Mouse (Mus musculus) brain, adult 2 months (tissue): Measurements from ENCODE around the gene Ltb4r2.

Experiments used
- DNase-seq: peaks from one replicate; pipeline ENCODE4 v3.0.0; 2011; ENCODE audit warnings: low read depth, low spot score

Gene Ltb4r2

DNA sequence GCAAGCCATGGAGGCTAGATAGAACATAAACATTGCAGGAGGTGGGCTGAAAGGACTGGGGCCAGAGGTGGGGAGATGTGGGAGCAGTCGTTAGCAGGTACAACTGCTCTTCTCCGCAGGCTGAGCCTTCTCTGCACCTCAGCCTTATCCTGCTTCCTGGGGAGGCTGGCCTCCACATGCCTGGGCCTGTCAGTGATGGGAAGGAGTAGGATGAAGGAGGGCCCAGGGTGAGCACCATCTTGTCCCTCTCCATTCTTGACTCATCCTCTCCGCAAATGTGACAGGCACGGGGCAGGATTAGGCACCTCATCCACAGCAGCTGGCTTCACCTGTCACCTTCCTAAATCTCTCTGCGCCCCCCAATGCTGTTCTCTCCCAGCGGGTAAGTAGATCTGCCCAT is at the start of gene Ltb4r2:
TSS of gene Ltb4r2 (plus strand) at position 266 of the 400 bp plus-strand sequence.
- no peak for DNase-seq

DNA sequence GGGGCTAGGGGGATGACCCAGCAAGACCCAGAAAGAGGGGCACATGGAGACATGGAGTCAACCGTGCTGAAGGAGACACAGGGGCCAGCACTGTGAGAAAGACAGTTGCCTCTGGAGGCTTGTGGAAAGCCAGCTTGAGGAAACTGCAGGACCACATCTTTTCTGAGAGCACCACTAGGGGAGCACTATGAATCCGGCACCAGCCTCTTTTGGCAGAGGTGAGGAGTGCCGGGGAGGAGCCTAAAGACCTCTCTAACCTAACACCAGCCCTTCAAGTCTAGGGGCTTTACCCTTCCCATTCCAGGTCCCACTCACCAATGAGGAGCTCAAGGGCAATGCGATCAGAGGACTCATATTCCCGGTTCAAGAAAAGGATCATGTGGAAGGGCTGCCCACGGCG is 49.4 kb upstream of the Ltb4r2 start:
- no peak for DNase-seq

DNA sequence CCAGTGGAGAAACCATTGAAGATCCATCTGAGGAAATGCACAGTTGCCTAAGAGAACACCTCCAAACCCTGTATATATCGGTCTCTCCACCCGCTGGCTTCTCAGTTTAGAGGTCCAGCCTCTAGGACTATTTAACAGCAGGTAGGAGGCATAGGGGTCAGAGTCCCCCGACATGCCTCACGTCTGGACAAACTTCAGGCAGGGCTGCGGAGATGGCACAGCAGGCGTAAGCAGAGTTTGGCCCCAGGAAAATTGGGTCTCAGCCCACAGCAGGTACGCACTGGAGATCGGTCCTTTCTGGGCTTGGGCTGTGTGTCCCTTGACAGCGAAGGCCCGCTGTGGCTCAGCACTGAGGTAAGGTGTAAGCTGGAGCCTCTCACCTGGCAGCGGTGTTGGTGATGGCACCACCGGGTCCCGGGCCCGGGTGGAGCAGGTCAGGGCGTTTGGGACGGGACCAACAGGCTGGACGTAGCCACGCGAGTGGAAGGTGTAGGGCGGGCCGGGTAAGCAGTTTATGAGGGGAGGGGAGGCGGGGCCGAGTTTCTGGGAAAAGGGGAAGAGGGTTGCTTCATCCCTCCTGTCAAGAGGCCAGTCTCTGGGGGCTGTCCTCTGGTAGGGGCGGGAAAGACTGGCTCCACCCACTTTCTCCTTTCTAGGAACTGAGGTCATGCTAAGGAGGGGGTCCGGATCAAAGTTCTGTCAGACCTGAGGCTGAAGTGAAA is 48.1 kb upstream of the Ltb4r2 start:
- no peak for DNase-seq

DNA sequence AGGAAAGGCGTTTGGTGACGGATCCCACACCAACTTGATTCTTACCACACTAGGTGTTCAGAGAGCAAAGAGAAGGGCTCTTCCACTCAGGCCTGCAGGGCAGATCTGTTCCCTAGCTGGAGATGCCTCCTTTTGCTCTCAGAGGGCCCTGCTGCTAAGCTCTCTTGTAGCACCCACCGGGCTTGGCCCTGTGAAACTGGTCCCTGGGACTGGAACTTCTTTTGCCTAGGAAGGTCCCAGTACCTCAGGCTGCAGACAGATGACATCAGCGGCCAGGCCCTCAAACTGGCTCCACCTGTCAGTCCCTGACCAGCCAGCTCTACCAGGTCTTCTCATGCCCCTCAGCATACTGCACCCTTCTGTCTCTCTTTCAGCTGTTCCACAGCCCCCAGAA is 47.5 kb upstream of the Ltb4r2 start, which contains the start of gene Tgm1:
TSS of gene Tgm1 (minus strand) at position 198 of the 394 bp plus-strand sequence.
- DNase-seq, result no peak

GRCm38 (mm10) chr14:55714893-55715292 is 46.3 kb upstream of the Ltb4r2 start:
- no peak for DNase-seq

- DNase-seq, result no peak
Observed at GRCm38 (mm10) chr14:55716271-55716670, 45.0 kb upstream of the Ltb4r2 start.

DNA sequence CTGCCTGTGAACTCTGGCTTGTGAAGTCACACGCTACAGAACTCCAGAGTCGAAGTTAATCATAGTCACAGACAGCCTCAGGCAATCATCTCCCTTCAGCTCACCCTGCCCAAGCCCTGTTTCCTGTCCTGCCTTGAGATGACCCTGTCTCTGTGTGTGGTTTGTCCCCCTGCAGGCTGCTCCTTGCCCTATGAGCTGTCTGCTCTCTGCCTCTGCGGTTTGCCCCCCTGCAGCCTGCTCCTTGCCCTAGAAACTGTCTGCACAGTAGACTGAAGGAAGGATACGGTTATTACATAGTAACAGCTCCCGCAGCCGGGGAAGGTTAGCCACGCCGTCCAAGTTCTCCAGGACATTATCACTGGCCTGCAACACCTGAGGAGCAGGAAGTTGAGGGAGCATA is 44.3 kb upstream of the Ltb4r2 start:
- no peak for DNase-seq

DNA sequence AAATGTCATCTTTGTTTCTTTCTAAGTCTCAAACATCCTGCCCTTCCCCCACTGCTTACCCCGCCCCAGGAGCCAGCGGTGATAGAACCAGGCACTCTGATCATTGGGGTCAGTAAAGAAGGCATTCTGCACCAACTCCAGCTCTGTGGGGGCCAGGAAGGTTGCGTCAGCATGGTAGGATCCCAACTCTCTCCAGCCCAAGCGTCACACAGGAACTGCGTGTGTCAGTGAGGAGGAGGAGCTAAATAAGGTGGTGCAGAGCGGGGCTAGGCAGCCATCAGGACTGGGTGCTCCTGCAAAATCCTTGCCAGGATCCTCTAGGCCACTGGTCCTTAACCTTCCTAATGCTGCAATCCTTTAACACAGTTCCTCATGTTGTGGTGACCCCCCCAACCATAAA is 41.5 kb upstream of the Ltb4r2 start:
- DNase-seq, result peak; percentile 25

DNA sequence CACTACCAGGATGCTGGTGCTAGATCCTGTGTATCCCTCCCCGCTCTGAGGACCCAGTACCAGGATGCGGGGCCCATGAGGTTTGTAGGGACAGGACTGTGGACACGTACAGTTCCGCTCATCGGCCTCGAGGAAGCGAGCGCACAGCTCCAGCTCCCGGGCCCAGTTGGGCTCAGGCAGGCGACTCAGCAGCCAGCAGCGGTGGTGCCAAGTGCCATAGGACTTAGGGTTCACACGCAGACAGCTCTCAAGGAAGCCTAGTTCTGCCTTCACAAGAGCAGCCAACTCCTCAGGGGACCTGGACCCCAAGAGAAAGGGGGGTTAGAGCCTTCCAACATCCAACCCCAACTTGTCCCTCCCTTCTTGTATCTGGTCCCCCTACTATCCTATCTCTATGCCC is 40.6 kb upstream of the Ltb4r2 start:
- no peak for DNase-seq

DNA sequence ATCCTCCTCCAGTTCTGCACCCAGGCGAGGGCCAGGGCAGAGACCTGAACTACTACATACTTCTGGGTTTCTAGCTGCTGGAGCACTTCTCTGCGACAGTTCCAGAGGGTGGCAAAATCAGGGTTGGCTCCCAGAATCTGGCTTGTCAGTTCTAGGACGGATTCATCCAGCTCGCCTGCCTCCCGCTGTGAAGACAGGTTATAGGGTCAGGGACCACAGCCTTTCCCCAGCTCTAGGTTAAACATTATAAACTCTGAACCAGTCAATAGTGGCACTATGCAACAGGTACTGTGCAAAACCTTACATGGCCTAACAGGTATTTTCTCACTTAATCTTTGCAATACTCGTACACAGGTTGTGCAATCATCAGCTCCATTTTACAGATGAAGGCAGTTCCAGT is 40.2 kb upstream of the Ltb4r2 start:
- no peak for DNase-seq

DNA sequence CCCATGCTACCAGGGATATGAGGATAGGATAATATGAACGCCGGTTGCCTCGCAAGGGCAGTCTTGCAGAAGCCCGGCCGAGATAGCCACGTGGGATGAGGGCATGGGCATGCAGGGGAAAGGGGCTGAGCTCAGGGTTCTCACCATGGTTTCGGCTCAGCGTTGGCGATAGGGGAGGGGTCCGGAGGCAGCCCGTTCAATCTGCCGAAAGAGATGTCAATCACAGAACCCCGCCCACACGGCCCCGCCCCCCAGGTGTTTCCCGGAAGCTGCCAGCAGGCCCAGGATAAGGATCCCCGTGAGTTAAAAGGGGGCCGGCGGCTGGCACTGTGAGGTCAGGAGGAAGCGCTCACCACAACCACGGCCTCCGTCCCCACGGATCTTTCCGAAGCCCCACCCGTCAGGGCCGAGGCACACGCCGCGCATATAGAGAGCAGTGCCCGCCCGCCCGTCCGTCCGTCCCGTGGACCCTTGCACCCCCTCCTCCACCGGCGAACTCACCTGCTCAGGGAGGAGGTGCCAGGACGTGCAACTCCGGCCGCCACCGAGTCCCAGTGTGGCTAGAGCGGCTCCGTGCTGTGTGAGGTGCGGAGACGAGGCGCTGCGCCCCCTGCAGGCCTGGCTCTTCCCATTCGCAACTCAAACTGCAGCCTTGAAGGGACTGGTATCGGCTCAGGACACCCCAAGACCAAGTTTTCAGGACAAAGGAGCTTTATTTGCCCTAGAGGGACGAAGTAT is 39.4 kb upstream of the Ltb4r2 start, which contains the start of gene Rabggta:
TSS of gene Rabggta (minus strand) at position 564 of the 738 bp plus-strand sequence.
- DNase-seq, result peak; percentile 98

GRCm38 (mm10) chr14:55722438-55722945 is 38.7 kb upstream of the Ltb4r2 start:
- no peak for DNase-seq

DNA sequence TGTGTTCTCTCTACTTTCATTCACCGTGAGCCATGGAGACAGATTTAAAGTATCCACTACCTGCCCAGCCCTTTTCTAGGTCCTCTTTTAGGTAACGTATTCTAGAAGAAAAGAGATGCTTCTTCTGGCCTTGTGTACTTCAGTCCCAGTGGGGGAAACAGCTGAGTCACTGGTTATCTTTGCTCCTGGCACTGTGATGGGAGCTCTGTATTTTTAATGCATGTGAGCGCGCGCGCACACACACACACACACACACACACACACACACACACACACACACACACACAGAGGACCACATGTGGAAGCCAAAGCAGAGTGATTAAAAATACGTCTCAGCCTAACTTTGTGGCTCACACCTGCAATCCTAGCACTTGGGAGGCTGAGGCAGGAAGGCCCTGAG is 37.8 kb upstream of the Ltb4r2 start:
- DNase-seq, result no peak

GRCm38 (mm10) chr14:55724411-55724871 is 36.8 kb upstream of the Ltb4r2 start:
- no peak for DNase-seq

DNA sequence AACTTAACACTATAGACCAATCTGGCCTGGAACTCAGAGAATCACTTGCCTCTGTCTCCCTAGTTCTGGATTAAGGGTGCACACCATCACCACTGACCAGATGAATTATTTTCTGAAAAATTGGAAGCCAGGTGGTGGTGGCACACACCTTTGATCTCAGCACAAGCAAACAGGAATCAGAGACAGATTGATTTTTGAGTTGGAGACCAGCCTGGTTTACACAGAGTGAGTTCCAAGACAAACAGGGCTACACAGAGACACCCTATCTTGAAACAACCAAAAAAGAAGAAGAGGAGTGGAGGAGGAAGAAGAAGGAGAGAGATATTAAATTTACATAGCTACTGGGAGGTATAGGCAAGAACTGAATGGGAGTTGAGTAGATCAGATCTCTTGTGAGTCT is 35.0 kb upstream of the Ltb4r2 start:
- DNase-seq, result no peak

DNA sequence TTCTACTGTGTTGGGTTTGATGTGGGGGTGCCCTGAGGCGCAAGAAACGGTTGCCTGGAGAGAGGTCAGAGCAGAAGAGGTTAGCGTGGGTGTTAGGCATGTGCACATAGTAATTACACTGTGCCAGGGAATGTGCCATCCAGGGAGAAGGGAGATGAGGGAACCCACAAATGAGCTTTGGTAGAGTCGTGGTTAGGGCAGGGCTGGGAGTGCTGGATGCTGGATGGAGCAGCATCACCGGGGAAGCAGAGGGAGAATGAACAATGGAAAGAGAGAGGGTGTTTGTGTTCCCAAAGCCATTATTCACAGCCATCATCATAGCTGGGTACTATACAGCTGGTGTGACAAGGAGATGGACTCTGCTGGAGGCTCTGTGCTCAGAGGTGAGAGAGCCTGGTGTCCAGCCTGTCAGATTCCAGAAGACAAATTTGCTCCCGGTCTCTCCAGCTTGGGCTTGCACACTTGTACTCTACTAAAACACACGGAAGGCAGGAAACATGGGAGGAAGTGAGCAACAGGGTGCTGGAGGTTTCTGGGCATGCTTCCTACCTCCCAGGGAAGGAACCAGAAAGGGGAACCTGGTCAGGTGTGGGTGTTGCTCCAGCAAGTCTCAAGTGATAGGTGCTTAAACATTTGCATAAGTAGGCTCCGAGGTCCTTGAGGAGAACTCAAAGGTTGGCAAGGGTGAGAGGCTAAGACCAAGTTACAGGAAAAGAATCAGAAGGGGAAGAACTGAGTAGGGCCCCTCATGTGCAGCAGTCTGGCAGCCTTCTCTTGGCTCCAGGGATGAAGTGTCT is 33.1 kb upstream of the Ltb4r2 start:
- DNase-seq, result no peak

DNA sequence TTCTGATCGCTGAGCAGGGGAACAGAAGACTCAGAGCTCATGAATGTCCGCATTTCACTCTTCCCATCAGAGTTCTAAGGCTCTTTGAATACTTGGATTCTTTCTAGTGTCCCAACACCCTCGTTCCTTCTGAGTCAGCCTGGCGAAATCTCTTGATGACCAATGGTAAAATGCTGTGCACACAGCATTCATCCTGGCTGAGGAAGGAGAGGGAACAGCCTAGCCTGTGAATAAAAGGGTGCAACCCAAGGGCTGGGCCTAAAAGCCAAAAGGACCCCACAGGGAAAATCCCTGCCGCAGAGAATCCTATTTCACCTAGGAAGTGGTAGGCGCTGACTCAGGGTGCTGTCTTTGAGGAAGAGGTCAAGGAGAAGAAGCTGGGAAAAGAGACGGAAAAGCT is 31.1 kb upstream of the Ltb4r2 start:
- no peak for DNase-seq

- peak; percentile 71 for DNase-seq
Observed at GRCm38 (mm10) chr14:55730531-55731032, 30.6 kb upstream of the Ltb4r2 start.

GRCm38 (mm10) chr14:55733889-55734288 is 27.3 kb upstream of the Ltb4r2 start:
- DNase-seq, result no peak

DNA sequence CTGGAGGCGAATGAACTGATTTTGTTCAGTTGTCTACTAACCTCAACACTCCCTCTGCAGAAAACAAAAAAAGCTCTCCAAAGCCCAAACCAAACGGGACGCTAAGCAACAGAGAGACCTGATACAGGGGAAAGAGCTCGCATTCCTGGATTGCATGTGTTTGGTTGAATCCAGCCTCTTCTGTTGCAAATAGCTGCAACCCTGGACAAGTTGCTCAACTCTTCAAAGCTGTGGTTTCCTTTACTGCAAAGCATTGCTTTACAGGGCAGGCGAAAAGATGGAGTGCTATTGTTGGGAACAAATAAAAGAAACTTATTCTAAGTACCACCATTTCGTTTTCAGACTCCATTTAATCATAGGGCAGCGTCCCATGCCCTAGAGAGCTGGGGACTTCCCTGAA is 26.4 kb upstream of the Ltb4r2 start:
- no peak for DNase-seq

DNA sequence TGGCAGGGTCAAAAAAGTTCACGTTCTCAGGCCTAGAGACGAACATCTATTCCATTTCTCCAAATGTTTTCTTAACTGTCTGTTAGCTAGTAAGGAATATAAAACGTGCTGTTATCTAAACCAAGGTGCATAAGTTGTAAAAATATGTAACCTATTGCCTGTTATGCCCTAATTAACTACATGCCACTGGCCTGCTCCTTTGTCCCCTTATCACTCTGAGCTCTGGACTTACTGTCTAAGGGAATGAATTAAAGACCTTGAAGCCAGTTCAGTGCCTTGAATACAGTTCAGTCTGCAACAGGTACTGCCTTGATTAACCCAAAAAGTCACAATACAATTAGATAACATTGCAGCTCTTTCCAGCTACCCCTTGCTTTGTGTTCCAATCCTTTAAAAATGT is 25.9 kb upstream of the Ltb4r2 start:
- DNase-seq, result no peak

DNA sequence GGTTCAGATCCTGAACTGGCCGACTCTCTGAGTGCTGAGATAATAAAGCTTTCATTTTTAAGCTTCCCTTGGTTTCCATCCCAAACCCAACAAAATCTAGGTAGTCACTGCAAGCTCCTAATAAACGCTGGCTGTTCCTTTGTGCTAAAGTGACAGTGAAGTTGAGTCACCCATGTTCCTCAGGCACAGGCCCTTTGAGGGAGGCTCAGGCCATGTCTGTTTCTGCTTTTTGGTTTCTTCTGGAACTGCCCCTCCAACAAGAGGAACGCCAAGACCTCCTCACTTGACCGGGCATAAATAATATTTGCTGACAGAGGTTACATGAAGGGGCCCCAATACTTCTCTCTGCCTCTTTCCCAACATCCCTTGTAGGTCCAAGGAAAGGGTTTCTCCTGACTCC is 25.5 kb upstream of the Ltb4r2 start:
- DNase-seq, result no peak
